Mouse (Mus musculus) adrenal gland, adult 8-10 months (tissue): ENCODE data around the gene Cda. TPM values are rescaled to one million over a fixed set of nuclear protein-coding genes. Genes with fewer than 3 reads are reported as not detected.
A peak's percentile ranks its signal among the peaks of the same experiment; 100 is the strongest.

Experiments
- DNase-seq: peaks from one replicate; pipeline ENCODE4 v3.0.0; 2022
- total RNA-seq, 4 experiments: library from RNA; stranded (reverse); gene quantifications; 2 replicates each; pipeline ENCODE4 v1.2.4; 2022

Cda gene
- 10 to 100 TPM in 2 of 4 experiments, 1 to 10 TPM in 2; 7.2 to 20.4 (median 14.7) TPM for total RNA-seq

DNA sequence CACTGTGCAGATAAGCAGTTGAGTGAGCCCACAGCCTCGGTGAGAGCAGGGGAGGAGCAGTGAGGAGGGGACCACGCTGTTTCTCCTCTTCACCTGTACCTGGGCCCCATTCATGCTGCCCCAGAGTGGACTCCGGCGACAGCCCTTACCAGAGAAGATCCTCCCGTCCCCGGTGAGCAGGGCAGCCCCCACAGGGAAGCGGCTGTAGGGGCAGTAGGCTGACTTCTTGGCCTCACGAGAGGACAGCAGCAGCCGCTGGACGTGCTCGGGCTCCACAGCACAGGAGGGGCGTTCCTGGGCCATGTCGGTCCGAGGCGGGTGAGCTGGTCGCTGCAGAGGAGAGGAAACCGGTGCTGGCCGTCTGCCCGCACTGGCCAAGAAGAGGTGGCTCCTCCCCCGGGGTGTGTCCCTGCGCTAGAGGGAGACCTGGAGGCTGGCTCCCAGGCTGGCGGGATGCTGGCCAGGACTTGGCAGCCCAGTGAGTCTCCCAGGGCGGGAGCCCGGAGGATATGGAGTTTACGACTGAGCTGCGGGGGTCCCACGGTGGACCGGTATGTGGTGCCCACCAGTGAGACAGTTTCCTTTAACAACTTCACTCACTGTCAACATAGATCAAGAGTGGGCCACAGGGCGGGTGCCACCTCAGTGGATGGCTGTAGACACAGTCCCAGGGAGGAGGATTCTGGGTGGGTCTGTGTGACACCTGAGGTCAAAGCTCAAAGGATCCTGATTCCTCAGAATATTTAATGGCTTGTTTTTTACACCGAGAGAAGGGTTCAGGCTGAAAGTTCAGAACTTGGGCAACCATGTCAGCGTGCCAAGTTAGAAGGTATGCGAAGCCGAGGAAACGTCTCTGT is at the start of gene Cda:
Gene Cda, minus strand, starts transcription at position 352 of the 857 bp plus-strand sequence.
- peak; percentile 81 for DNase-seq

DNA sequence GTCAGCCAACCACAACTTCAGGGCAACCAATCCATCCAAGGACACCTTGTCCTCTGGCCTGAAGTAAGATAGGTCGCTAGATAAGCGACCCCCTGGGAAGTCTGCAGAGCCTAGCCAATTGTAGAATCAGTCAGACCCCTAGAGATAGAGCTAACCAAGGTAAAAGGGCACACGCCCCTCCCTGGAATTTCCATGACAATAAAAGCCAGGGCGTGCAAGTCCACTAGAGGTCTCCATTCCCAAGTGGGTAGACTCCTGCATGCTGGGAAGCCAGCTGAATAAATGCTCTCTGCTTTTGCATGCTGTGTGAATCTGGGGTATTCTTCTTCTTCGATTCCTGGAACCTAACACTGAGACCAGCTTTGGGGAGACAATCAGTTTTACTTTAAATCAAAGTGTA is 48.6 kb upstream of the Cda start:
- no peak for DNase-seq

DNA sequence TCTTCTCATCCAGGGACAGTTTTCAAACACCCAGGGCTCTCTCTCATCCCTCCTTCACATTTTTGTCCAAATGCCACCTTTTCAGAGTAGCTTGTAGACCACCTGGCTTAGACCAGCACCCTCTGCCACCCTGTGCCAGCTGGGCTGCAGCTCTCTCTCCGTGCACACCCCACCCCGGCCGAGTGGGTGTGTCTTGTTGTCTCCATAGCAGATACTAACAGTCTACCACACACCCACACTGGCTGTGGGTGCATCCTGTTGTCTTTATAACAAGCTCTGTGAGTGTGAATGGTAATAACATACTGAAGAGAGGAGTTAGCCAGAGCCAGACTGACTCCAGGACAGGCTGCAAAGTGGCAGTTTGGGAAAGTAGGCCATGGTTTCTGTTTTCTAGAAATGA is 48.2 kb upstream of the Cda start:
- no peak for DNase-seq

DNA sequence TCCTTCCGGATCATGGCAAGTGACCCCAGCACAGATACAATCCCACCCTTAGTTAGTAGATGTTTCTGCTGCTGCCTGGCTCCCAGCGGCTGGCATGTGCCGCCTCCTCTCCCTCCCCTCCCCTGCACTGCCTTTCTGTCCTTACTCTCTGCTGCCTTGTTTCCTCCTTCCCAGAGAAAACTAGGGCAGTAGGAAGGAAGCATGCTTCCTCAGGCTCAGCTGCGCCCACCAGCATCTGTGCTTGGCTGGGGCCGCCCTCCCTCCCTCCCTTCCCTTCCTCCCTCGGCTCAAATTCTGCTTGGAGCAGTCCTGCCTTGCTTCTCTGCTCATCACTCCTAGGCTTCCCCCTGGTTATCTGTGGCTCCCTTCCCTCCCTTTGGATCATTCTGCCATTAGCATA is 46.9 kb upstream of the Cda start:
- no peak for DNase-seq

DNA sequence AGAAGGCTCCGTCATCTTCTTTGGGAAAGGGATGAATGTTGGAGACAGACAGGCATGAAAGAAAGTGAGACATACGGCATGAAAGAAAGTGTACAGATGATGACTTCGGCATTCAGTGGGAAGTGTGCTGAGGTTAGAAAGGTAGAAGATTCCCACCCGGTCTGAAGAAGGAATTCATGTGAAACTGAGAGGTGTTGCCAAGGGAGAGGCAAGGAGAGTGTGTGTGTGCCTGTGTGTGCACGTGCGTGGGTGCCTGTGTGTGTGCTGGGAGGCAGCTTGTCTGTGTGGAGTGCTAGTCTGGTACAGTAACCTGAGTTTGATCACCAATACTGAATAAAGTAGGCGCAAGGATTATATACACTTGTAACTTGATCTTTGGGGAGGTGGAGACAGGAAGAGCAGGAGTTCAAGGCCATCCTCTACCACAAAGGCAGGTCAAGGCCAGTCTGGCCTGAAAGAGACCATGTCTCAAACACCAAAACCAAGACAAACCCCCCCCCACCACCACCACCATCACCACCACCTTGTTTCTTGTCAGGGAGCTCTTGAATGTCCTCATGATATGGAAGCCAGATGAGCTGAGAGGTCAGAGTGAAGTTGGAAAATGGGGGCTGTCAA is 43.8 kb upstream of the Cda start:
- DNase-seq = no peak

DNA sequence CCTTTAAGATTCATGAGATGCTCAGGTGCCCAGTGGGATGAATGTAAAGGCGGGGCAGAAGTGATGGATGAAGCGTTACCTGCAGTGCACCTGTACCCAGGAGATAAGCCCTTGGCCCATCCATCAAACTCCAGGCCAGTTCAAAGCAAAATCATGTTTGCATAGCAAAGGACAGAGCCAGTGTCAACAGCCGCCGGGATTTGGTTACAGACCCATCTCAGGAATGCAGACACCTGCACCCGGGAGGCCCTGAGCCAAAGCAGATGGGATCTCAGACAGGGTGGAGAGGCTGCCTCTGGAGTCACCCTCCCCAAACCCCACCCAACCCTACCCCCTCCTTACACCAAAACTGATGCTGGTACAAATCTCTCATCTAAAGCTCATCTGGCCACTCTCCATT is 43.2 kb upstream of the Cda start:
- no peak for DNase-seq

DNA sequence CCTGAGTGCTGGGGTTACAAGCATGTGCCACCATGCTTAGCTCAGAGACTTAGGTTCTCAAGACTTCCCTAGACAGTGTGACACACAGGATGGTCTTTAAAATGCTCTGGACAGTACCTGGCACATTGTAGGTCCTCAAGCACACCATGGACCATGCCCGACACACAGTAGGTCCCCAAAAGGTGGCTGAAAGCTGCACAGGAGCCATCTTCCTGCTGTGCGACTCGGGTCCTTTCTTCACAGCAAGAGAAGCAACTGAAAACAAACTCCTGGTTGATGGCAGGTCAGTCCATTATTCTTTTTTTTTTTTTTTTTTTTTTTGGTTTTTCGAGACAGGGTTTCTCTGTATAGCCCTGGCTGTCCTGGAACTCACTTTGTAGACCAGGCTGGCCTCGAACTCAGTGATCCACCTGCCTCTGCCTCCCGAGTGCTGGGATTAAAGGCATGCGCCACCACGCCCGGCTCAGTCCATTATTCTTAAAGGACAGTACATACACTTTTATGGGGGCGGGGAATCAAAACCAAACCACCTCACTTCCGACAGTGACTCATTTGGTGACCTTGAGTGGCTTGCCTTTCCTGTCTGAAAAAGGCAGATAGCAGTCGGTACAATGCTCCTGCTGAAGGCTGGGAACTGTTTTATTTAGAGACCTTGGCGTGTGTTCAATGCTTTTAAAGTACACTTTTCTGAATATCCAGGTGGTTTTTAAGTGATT is 39.8 kb upstream of the Cda start:
- DNase-seq = peak; percentile 72

DNA sequence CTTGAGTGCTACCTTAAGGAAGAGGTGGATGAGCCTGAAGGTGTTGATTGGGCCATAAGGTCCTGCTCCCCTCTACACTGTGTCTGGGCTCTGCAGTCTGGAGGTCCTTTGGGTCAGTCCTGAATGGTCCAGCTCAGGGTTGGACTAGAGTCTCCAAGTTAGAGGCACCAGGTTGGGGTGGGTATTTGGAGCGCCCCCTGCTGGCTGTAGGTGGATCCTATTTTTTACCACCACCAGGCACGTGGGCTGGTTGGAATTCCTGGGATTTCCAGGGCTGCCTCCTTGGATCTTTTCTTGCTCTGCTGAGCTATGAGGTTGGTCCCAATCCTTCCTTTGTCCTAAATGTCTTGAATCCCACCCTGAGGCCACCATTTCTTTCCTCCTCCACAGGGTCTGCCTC is 37.0 kb upstream of the Cda start:
- DNase-seq = no peak

DNA sequence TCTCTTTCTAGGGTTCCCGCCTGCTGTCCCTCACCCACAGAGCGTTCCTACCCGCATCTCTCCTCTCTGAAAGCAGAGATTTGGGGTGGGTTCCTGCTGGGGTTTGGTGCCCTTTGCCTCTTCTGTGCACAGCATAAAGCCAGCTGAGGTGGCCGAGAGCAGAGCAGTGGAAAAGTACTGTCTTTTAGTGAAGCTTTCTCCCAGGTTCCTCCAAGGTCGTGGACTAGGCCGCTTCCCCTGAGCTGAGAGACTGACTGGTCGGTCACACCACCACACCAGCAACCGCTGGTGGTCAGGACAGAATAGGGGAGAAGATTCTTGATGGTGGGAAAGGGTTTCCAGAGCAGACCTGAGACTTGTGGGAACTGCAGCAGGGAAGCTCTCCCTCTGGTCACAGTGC is 28.9 kb upstream of the Cda start:
- no peak for DNase-seq

DNA sequence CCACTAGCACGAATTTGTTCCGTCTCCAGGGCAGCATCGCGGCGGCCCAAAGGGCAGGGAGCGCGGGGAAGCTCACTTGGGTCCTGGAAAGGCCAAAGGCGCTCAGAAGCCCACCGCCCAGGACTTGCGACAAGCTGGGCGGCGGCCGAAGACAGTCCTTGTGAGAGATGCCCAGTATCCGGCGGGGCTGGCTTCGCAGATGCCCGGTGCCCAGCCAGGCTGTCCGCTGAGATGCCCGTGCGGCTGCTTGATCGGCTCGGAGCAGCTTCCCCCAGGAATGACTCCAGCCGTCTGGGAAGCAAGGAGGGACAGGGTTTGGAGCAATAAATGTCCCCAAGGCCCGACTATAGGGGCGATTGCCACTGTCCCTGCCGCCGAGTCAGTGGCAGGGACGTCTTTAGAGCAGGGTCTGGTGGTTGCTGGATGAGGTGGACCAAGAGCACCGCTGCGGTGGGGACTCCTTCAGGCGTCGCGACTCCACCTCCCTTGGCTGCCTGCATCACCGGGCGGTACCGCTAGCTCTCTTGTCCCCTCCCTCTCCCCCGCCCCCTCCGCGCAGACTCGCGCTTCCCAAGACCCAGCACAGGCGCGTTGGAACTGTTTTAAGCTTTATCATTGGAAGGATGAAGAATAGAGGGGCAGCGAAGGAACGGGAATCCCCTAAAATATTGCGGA is 28.3 kb upstream of the Cda start, which contains the start of gene Fam43b:
Gene Fam43b, minus strand, starts transcription at position 558 of the 675 bp plus-strand sequence.
- DNase-seq = peak; percentile 49

DNA sequence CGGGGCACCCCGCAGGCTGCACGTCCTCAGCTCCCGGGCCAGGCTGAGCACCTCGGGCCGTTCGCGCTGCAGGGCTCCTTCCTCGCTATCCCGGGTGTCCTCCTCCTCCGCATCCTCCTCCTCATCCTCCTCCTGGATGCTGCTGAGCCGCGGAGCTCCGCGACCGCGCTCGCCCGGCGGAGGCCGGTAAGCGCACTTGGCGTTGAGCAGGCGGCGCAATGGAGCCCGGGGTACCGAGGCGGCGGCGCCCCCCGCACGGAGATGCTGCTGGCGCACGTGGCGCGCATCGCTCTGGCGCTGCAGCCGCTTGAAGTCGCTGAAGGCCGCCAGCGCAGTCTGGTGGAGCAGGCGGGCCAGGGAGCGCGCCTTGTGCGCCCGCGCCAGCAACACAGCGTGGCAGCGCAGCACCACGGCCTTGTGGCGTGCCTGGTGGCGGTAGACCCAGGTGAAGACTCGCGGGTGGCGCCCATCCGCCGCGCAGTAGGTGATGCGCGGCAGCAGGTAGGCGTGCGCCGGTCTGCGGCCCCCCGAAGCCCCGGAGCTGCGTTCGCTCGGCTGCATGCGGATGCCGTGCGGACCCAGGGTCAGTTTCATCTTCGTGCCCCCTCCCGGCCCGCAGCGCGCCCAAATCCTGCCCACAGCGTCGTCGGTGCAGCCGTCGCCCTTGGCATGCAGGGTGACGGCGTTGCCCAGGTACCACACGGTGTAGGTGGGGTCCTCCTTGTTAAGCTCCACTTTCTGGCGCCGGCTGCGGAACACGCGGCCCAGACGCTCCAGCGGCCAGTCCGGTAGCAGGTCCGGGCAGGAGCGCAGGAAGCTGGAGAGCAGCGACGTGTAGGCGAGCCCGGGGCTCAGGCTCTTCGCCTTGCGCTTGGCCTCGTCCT is 27.5 kb upstream of the Cda start:
- no peak for DNase-seq

DNA sequence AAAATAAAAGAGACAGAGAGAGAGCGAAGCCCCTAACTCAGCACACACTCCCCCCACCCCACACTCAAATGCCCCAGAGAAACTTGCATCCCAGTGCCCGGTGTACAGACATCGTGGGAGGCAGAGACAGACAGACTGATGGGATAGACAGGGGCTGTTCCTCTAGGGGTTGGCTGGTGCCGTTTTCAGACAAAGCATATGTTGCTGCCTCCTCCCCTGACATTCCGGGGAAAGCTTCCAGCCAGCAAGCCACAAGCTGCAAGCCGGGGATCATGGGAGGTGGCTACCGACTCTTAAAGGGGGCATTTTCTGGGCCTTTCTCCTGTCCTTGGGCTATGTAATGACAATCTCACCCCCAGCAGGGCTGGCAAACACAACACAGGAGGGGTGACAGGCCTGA is 25.9 kb upstream of the Cda start:
- DNase-seq = no peak

DNA sequence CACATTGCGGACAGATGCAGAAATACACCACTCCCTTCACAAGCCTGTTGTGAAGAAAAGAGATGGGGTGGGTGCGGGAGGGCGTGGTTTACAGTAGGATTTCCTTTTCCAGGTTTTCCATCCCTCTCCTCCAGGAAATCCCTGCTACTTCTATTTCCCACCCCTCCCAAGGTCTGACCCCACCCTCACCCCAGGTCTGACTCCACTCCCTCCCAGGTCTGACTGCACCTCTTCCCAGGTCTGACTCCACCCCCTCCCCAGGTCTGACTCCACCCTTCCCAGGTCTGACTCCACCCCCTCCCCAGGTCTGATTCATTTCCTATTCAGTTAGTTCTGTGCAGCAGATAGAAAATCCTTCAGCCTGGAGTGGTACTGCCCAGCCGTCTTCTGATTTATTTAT is 16.0 kb upstream of the Cda start:
- no peak for DNase-seq

DNA sequence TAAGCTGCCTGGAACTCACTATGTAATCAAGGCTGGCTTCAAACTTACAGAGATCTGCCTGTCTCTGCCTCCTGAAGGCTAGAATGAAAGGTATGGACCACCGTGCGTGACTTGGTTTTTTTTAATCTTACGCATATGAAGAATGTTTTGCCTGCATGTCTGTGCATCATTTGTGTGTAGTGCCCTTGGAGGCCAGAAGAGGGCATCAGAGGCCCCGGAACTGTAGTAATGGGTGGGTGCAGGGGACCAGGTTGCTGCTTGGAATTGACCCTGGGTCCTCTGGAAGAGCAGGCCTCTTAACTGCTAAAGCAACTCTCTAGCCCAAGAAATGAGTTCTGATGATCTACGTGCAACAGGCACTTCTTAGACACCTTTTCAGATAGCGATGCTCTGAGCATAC is 14.7 kb upstream of the Cda start:
- no peak for DNase-seq

DNA sequence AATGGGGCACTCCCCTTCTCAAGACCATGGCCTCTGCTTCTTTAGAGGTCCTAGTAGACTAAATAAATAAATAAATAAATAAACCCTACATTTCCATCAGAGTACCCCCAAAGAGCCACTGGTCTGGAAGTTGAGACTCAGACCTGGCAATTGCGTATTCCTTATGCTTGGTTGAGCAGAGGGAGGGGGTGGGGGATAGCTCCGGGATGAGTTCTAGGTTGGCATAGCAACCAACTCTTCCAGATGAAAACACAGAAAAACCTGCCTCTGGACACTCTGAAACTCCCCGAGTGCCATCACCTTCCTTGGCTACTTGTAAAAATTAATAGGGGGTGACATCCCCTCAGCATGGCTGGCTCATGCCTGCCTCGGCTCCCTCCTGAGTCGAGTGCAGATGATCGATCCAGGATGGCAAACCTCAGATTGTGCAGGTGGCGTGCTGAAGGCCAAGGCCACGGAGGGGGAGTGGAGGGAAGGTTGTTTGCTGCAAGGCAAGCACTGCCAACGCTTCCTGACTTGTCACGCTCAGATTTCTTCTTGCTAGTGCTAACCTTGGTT is 12.4 kb upstream of the Cda start:
- no peak for DNase-seq

DNA sequence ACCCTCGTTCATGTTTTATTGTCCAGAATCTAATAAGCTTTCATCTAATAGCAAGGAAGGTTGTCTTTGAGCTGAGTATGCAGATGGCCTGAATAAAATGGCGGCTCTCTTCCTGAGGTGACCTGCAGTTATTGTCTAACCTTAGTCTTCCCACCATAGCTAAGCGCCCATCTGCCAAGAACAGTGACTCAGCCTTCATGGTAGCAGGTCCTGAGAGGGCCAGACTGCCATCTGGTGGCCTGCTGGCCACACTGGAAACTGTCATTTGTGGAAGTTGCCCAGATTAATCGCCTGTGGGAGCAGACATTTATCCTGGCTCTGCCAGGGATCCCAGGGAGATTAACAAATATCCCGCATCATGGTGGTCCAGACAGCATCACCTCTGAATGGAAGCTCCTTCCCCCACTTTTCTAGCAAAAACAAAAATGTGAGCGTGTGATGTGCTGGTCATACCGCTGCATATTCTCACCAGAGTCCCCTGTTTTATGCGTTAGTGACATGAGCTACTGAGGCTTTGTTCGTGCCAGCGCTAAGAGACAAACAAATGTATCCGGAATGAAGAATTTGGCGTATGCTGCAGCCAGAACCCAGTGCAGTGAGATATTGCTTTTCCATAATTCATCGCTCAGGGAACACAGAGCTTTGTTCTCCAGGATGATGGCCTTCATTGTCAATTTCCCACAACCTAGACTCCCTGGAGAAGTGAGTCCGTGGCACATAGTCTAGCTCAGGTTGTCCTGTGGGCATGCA is 11.5 kb upstream of the Cda start:
- peak; percentile 75 for DNase-seq

DNA sequence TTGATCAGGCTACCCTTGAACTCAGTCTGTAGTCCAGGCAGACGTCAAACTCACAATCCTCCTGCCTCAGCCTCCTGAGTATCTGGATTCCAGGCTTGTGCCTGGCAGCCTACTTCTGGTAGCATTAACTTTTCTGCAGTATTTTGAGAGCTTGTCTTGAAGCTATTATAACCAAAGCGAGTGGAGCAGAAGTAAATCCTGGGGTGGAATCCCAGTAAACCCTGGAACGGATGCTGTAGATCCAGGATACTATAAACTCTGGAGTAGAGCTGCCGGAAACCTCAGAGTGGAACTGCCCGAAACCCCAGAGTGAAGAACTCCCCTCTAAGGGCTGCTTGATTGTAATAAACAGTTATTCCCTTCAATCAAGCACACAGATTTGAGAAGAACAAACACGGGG is 9.7 kb upstream of the Cda start:
- no peak for DNase-seq

DNA sequence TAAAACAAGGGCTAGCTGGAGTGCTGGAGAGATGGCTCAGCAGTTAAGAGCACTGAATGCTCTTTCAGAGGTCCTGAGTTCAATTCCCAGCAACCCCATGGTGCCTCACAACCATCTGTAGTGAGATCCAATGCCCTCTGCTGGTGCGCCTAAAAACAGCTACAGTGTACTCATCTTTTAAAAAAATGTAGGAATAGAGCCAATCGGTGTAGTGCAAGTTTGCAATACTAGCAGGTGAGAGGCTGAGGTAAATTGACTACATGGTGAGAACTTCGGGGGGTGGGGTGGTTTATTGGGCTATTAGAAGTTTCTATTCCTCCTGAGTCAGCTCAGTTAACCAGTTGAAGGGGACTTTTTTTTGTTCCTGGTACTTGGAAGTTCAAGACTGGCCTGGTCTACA is 7.3 kb upstream of the Cda start:
- DNase-seq = no peak

DNA sequence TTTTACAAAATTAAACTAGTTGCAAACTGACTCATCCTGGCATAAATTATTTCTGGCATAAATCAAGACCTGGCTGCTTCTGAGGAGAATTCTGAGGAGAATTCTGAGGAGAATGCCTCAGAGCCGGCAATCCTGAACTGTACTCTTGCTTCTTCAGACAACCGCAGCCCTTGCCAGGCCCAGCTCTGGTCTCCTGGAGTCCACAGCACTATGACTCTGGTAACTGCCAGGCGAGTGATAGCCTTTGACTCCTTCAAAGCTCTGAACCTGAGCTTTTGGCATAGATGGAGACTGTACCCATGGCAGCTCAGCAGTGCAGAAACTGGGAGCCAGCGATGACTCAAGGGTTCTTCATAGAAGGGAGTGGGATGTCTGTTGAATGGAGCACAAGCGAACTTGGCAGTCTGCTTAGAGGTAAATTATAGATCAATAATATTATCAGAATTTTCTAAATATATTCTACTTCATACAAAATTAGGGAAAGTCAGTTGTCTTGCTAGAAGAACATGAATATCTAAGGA is 3.3 kb upstream of the Cda start:
- no peak for DNase-seq

DNA sequence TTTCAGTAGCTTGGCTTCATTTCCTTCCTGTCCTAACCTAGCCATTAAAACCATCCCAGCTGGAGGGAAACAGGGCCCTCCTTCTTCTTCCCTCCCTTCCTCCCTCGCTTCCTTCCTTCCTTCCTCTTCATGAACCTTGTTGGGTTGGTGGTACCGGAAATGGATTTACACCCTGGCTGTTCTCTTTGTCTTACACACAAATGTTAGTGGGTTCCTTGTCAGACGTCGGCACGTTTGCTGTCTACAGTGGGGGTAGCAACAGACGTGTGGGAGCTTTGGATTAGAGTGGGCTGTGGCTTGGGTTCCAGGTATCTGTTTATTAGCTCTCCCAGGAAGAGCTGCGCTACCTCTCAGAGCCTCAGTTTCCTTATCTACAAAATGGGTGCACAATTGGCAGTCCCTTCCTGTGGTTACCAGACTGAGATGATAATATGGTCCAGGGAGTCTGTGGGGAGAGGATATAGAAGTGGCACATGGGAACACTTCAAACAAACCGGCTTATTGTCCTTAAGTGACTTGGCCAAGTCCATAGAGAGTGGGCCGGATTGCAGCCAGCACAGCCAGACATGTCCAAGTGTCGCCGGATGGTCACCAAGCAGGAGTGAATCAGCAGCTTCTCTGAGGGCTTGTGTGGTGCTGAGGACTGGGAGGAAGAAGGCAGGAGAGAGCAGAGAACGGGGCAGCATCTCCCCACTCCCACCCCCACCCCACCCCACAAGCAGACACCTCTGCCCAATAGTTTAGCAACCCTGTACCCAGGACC is 887 bp upstream of the Cda start:
- no peak for DNase-seq
